7 mouse cellular contexts compared by ENCODE assay signal in the genomic region with DNA sequence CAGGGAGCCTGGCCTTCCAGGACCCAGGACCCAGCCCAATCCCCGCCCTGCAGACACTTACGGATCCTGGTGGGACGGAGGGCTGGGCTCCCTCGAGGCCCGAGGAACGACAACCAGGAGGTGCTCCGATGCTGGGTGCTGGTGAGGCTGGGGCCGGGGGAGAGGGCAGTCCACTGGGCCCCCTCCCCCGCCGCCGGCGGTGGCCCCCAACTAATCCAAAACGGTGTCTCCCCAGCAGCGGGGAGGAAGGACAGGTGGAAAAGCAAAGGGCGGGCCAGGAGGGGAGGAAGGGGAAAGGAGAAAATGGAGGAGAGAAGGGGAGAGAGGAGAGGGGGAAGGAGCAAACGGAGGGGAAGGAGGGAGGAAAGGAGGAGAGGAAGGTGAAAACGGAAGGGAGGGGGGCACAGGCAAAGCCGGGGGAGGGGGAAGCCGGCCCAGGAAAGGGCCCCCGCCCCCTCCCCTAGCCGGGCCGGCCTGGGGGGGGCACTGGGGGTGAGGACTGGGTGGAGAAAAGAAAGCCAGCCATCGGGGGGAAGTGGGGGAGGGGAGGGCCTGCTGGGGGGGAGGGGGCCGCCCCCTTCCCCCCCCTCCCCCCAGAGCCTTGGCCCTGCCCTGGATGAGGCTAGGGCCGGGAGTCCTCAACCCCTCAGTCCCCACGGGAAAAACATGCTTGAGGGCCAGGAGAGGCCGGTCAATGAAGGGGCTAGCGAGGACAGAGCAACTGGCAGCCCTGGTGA. TPM values are rescaled to one million over a fixed set of nuclear protein-coding genes. Genes with fewer than 3 reads are reported as not detected.
DNase-seq lines count a peak whose midpoint lies in the region; ATAC-seq and TF ChIP-seq lines count a peak whose summit lies in the region.

A gene (minus strand): TSS at position 368 of the 737 bp plus-strand sequence.
A gene (plus strand): TSS at position 589 of the 737 bp plus-strand sequence.

- H3K4me1 ChIP-seq in thymus, adult 2 months (replicated peaks; ENCODE audit: control insufficient read depth, insufficient read depth, low read length), result peaks cover 12% of the 10 kb centered on the region
- peaks cover 80% of the 10 kb centered on the region for H3K4me1 ChIP-seq in limb, embryonic 10.5 days
- H3K4me1 ChIP-seq in neural tube, embryonic 12.5 days, result peaks cover 62% of the 10 kb centered on the region

- H3K27me3 ChIP-seq in thymus, adult 2 months (ENCODE audit: control insufficient read depth, insufficient read depth, low read length), result no peaks in the 10 kb centered on the region; the same call in 1 of the 2 replicates
- H3K27me3 ChIP-seq in limb, embryonic 10.5 days (ENCODE audit: low read depth, poor library complexity, severe bottlenecking), result no peaks in the 10 kb centered on the region
- no peaks in the 10 kb centered on the region for H3K27me3 ChIP-seq in neural tube, embryonic 12.5 days (replicated peaks)

- H3K27ac ChIP-seq in thymus, adult 2 months (ENCODE audit: control insufficient read depth, insufficient read depth, low read length), result no peak within 1 kb of the TSS
- peak within 1 kb of the TSS; percentile 96 for H3K27ac ChIP-seq in limb, embryonic 10.5 days
- H3K27ac ChIP-seq in neural tube, embryonic 12.5 days, result peak within 1 kb of the TSS; percentile 82

- TF ChIP-seq CTCF in thymus, adult 2 months (IDR thresholded peaks at IDR 0.05; ENCODE audit: borderline replicate concordance, control insufficient read depth, extremely low read depth, insufficient read depth, low read length, poor library complexity), result no peak

- no peak for DNase-seq in thymus, adult 2 months
- no peak for DNase-seq in thymus, postnatal 36 days
- peak; percentile 47 to 49 for DNase-seq in cerebellum, postnatal 14 days
- DNase-seq in heart, postnatal 4 days, result no peak
- DNase-seq in limb, embryonic 10.5 days (ENCODE audit: low spot score), result peak; percentile 54
- DNase-seq in thymus, postnatal 10 days (ENCODE audit: low spot score in 2 of 2), result no peak

- no peak for TF ChIP-seq POLR2A in thymus, adult 2 months (IDR thresholded peaks at IDR 0.05; ENCODE audit: control insufficient read depth, extremely low read depth, insufficient read depth, low read length, poor library complexity)

- WGBS in thymus, adult 2 months, result 20% methylated on average over 27 of the region's 28 CpGs
- whole genome bisulfite sequencing in limb, embryonic 10.5 days, result 2% methylated on average over 25 of the region's 28 CpGs
- 2% methylated on average over 23 of the region's 28 CpGs for WGBS in neural tube, embryonic 12.5 days

- H3K9me3 ChIP-seq in limb, embryonic 10.5 days (replicated peaks), result no peaks in the 10 kb centered on the region
- no peaks in the 10 kb centered on the region for H3K9me3 ChIP-seq in neural tube, embryonic 12.5 days

- H3K4me3 ChIP-seq in thymus, adult 2 months (ENCODE audit: control insufficient read depth, insufficient read depth, low read length), result peak within 1 kb of the TSS; percentile 25
- H3K4me3 ChIP-seq in limb, embryonic 10.5 days, result peak within 1 kb of the TSS; percentile 81
- peak within 1 kb of the TSS; percentile 56 for H3K4me3 ChIP-seq in neural tube, embryonic 12.5 days

- no peaks in the 10 kb centered on the region for H3K36me3 ChIP-seq in thymus, adult 2 months (ENCODE audit: control insufficient read depth, insufficient read depth, low read length)
- peaks cover 23% of the 10 kb centered on the region for H3K36me3 ChIP-seq in limb, embryonic 10.5 days
- H3K36me3 ChIP-seq in neural tube, embryonic 12.5 days, result peaks cover 14% of the 10 kb centered on the region

- ATAC-seq in neural tube, embryonic 12.5 days (ENCODE audit: low FRiP score, low read depth), result 0 out of 2 replicates have a peak, but pooled peaks have one; percentile 1

- peak within 1 kb of the TSS; percentile 83 for H3K9ac ChIP-seq in neural tube, embryonic 12.5 days

- peak within 1 kb of the TSS; percentile 96 for H3K4me2 ChIP-seq in neural tube, embryonic 12.5 days (replicated peaks)

RNA-seq across cellular contexts. Expression of the first gene that starts in this region (rescaled TPM):
- polyA plus RNA-seq in thymus, adult 2 months (2012; rRNA removed), result 19.1 and 23.0 TPM in 2 replicates
- total RNA-seq in heart, postnatal 4 days (2021), result 10 to 100 TPM; 14.0 to 15.7 TPM
- 5.4 and 8.7 TPM in 2 replicates for polyA plus RNA-seq in limb, embryonic 10.5 days (2016; fragmentation: Nextera tagmentation; extraction: Ambion mirVana)
- 18.6 and 19.5 TPM in 2 replicates for polyA plus RNA-seq in neural tube, embryonic 12.5 days (2016; fragmentation: Nextera tagmentation; extraction: Ambion mirVana)

RNA-seq across cellular contexts. Expression of the second gene that starts in this region (rescaled TPM):
- 65.0 and 68.8 TPM in 2 replicates for polyA plus RNA-seq in thymus, adult 2 months (2012; rRNA removed)
- total RNA-seq in heart, postnatal 4 days (2021), result 10 to 100 TPM; 13.5 to 16.3 TPM
- 44.1 and 48.3 TPM in 2 replicates for polyA plus RNA-seq in limb, embryonic 10.5 days (2016; fragmentation: Nextera tagmentation; extraction: Ambion mirVana)
- 38.7 and 39.2 TPM in 2 replicates for polyA plus RNA-seq in neural tube, embryonic 12.5 days (2016; fragmentation: Nextera tagmentation; extraction: Ambion mirVana)

Comparison
In these comparisons a context has a peak if more than half of its experiments do, and no peak if none do; other contexts are left out.
1. DNase-seq: peak in cerebellum, postnatal 14 days (2 of 2) and limb, embryonic 10.5 days (single experiment); none in thymus, adult 2 months (single experiment), thymus, postnatal 36 days (0 of 2), heart, postnatal 4 days (single experiment) and thymus, postnatal 10 days (0 of 2).
2. H3K4me3 ChIP-seq: peak in every context shown above with its lines; median percentile 81 in limb, embryonic 10.5 days; 56 in neural tube, embryonic 12.5 days; 25 in thymus, adult 2 months.